Mouse (Mus musculus) cerebellum, postnatal 36 days (tissue): ENCODE data around the gene Fam129b.
A peak's percentile ranks its signal among the peaks of the same experiment; 100 is the strongest.

ENCODE experiments used
- DNase-seq, 2 experiments: peaks; one replicate each; pipeline ENCODE4 v3.0.0; 2021 to 2022; ENCODE audit warnings: mixed read lengths in 2 of 2

Gene Fam129b

GRCm38 (mm10) chr2:32860799-32861198 lies 15.1 kb upstream of the Fam129b start:
- DNase-seq, result no peak

GRCm38 (mm10) chr2:32863317-32863716 lies 12.6 kb upstream of the Fam129b start:
- DNase-seq, result no peak

DNA sequence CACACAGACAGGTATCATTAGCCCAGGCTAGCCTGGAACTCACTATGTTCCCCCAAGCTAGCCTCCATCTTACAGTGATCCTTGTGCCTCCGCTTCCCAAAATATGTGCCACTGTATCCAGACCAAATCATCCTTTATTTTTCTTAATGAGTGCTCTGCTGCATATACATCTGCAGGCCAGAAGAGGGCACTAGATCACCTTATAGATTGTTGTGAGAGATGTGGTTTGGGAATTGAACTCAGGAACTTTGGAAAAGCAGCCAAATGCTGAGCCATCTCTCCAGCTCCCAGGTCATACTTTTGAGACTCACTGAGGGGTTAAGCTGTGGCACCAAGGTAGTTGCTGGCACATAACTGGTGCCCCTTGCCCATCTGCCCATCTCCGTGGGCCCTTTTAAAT lies 11.2 kb upstream of the Fam129b start:
- no peak for DNase-seq

GRCm38 (mm10) chr2:32867354-32867753 lies 8.6 kb upstream of the Fam129b start:
- no peak for DNase-seq

DNA sequence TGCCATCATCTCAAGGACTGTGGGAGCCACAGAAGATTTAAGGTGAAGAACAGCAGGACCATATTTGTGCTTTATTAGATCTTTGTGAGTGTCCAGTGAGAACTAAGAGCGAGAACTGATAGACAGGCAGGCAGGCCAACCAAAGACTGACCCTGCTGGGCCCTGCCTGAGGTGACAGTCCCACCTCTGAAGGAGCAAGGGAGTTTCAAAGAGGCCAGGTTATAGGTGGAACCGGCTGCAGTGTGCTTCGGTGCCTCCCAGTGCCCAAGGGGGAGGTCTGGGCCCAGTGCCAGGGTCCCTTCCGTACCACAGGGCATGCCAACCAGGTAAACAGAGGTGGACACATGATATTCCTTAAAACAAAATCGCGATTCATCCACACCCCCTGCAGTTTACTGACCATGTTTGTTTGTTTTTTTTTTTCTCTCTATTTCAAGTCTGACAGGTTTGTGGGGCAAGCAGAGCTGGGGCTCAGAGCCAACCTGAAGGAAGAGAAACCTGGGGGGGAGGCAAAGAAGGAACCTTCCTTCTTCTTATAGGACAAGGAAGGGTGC lies 6.1 kb upstream of the Fam129b start:
- no peak for DNase-seq

GRCm38 (mm10) chr2:32870275-32871100 lies 5.4 kb upstream of the Fam129b start:
- no peak for DNase-seq

DNA sequence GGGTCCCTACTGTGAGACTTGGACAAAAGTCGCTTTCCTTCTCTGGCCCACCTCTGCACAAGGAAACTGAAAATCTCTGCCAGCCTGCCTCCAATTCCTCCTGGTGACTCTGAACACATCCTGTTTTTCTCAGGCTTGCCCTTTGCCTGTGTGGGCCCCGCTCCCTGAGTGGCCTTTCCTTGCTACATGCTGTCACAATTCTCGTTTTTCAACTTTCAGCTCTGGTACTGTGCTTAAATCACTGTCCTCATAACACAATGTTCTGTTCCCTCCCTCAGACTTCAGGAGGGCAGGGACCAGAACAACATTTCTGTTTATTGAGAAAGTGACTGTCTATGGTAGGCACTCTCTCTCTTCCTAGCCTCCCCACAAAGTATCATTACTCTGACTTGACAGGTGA lies 1.8 kb upstream of the Fam129b start:
- no peak for DNase-seq

DNA sequence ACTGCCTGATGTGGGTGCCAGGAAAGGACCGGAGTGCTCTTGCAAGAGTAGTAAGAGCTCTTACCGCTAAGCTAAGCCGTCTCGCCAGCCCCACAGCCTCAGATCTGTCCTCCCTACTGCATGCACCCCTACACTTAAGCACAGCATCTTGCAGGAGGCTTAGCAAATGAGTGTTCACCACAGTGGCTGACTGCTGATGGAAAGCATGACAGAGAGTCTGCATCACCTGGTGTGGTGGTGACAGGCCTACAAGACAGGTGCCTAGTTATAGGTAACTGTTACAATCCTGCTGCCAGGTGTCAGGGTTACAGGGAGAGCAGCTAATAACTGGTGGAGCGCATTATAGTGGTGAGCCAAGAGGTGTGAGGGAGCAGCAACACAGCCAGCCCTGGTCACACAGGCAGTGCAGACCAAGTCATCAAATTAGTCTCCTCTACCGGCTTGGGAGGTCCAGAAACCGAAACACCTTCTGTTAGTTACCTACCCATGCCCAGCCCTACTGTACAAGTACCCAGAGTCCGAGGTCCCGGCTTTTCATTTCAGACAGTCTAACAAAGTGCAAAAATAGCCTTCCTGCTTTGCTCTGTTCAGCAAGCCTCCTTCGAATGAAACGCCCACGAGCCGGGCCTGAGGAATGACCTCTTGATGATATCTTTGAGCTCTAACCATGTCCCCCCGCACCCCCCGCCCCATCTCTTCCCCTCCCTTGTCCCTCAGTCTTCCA lies 801 bp upstream of the Fam129b start:
- no peak for DNase-seq

- no peak for DNase-seq
Observed at GRCm38 (mm10) chr2:32876490-32877302, 782 bp downstream of the Fam129b start.

DNA sequence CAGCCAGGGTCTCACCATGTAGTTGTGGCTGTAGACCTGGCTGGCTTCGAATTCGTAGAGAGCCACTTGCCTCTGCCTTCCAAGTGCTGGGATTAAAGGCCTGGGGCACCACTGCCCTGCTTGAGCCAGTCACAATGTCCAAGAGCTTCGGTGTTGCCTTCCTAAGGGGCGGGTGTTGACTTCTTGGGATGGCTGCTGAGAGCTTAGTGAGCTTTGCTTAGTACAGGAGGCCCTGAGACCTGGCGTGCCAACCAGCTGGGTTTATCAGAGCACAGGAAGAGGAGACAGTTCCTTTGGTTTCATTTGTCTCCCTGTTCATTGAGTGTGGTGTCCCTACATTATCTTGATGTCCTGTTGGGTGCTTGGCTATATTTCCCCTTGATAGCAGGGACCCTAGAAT lies 1.4 kb downstream of the Fam129b start:
- no peak for DNase-seq

DNA sequence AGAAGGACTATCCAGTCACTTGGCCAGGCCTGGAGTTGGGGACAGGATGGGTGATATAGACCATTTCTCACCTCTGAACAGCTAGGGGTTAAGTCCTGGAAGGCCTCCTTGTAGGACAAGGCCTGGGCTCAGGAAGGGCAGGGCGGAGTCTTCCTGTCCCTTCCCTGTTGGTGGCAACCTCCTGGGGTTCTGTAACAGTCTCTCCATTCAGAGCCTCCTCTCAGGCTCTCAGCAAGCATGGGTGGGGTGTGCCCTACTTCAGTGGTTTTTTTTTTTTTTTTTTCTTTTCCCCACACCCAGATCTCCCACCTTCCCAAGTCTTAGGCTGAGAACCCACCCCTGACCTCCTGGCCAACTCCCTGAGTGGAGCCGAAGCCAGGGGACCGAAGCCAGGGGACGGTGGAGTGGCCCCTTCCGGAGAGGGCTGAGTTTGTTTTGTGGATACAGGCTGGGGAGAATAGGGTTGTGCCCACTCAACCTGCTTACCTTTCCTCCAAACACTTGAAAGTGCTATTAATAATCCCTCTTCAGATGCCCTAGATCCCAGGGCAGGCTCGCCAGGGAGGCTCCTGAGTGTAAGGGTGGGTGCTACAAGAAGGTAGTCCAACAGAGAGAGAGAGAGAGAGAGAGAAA lies 2.0 kb downstream of the Fam129b start:
- DNase-seq, result no peak

- no peak for DNase-seq
Observed at GRCm38 (mm10) chr2:32878396-32878795, 2.5 kb downstream of the Fam129b start.

- DNase-seq, result no peak
Observed at GRCm38 (mm10) chr2:32879593-32879992, 3.7 kb downstream of the Fam129b start.

- no peak for DNase-seq
Observed at GRCm38 (mm10) chr2:32881054-32881453, 5.1 kb downstream of the Fam129b start.

- DNase-seq, result peak; percentile 36 to 58
Observed at GRCm38 (mm10) chr2:32881723-32882122, 5.8 kb downstream of the Fam129b start.

DNA sequence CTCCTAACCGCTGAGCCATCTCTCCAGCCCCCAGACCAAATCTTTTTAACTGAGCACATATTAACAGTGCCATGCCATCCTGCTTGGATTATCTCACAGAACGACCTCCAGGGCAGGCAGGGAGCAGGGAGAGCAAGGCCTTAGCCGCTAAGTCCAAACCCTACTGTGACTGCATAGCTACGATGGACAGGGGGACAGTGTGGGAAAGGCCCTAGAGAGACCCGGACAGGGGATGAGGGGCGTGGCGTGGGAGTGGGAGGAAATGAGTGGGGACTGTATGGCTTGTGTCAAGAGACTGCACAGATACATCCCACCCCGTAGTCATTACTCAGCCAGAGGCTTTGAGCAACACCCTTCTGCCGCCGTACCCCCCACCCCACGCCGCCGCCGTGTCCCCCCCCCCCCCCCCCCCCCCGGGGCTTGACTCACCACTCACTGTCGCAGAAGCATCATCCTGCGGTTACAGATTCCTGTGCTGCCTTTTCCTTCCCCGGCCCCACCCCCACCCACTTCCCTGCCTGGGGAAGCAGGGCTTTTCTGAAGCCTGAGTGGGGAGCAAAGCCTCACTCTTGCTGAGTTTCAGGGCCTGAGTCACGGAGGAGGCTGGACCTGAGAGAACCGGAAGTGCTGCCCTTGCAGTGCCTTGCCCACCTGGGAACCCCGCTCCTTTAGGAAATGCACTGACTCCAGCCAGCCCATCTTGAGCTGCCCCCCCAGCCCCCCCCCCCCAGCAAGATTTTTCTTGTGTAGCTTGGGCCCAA lies 6.5 kb downstream of the Fam129b start:
- DNase-seq, result no peak

DNA sequence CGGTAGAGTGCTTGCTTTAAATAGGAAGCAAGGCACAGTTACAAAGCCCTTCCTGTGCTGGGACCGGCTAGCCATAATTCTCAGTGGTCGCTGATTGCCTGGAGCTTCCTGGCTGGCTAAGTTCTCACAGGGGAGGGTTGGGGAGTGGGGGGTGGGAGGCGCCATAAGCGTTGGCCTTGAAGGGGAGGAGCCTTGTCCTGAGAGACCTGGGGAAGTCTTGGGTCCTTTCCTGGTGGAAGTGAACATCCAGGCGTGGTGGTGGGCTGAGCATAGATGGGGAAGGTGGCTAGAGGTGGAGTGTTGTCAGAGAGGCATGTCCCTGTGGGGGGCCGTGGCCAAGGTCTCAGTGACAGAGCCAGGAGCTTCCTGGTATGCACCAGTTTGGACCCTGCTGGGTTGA lies 8.8 kb downstream of the Fam129b start:
- DNase-seq, result no peak

GRCm38 (mm10) chr2:32888029-32888428 lies 12.1 kb downstream of the Fam129b start:
- no peak for DNase-seq

- DNase-seq, result no peak
Observed at GRCm38 (mm10) chr2:32888551-32888950, 12.6 kb downstream of the Fam129b start.

- no peak for DNase-seq
Observed at GRCm38 (mm10) chr2:32890280-32890679, 14.4 kb downstream of the Fam129b start.

- no peak for DNase-seq
Observed at GRCm38 (mm10) chr2:32891278-32891677, 15.4 kb downstream of the Fam129b start.

DNA sequence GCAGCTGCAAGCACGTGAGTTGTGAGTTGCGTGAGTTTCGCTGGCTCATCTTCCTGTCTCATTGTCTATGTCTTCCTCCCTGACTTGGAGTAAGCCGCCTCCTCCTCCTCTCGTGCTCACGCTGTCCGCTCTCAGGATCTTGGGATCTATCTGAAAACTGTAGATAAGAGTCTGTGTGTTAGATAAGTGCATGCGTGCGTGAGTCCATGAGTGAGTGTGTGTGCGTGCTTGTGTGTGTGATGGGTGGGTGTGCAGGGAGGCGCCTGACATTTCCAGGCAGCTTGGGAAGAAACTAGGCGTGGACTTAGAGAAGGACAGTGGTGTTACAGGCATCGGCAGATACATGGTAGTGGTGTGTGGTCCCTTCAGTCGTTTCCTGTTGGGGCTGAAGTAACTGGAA lies 16.6 kb downstream of the Fam129b start:
- no peak for DNase-seq
